Mouse (Mus musculus) lung, postnatal 4 days (tissue): ENCODE measurements at regions not wholly inside any gene's neighbourhood (a gene's known extent, or its start where the extent isn't known, plus 50 kb on each side); places are given as distances from the start of the nearest gene placed in this dataset.

Source experiments
- DNase-seq, 2 experiments: peaks; one replicate each; pipeline ENCODE4 v3.0.0; 2021

DNA sequence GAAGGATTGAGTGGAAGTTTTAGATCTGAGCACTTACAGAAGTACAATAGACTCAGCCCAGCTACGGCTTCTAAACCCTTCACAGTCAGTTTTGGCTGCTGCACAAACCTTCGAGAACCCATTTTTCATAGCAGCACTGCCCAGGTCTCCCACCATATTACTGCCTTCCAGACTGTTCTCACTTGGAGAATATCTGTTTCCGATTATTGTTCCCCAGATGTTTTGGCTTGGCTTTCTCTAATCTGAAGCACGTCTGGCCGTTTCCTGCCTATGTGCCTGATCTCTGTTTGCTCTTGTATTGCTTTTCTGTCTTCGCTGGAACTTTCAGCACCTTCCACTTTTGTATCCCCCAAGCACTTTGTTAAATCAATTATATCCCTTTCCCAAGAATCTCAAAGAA lies 368.0 kb downstream of the Mllt3 start:
- no peak for DNase-seq

DNA sequence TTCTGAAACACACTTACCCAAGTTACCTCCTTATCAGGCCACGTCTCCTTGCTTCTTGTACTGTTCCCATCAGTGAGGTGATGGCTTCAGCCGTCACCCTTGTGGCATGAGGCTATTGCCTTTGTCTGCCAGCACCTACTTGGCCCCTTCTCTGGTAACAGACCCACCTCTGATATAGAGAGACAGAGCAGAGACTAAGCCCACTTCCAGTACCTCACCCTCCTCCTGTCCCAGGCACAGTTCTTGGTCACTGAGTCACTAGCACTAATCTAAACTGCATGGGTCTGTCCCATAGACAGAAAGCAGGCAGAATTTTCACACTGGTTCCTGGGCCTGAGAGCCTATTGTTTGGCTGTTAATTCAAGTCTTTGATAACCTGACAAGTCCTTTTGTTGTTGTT lies 370.3 kb downstream of the Mllt3 start:
- no peak for DNase-seq

DNA sequence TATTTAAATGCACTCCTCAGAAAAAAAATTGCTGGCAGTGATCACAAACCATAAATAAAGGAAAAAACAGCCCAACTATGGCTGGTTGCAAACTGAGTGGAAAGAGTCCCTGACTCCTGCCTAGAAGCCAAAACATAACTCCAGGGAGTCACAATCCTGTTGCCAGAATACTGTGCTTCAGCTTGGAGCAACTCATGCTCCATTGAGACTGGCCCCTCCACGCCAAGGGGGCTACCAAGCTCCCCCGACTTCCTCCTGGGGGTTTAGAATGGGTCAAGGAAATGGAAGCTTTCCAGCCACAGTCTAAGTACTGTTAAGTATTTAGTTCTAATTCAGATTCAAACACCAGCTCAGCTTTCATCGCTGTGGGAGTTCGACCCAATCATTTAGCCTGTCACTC lies 374.8 kb downstream of the Mllt3 start:
- no peak for DNase-seq

DNA sequence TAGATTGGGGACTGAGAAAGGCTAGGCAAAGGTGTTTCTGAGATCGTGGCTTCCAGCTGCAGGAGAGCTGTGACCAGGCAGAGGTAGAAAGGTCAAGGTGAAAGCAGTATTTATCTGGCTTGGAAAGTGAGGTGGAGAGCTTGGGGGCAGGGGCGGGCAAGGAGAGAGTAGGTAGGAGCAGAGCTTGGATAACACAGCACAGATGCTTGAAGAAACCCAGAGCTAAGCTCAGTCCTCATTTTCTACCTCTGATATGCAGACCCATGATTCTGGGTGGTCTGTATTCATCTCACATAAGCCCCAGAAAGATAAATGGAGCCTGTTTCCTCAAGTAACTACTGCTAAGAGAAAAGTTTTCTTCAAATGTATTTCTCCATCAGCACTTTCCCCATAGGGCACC lies 375.3 kb downstream of the Mllt3 start:
- no peak for DNase-seq

DNA sequence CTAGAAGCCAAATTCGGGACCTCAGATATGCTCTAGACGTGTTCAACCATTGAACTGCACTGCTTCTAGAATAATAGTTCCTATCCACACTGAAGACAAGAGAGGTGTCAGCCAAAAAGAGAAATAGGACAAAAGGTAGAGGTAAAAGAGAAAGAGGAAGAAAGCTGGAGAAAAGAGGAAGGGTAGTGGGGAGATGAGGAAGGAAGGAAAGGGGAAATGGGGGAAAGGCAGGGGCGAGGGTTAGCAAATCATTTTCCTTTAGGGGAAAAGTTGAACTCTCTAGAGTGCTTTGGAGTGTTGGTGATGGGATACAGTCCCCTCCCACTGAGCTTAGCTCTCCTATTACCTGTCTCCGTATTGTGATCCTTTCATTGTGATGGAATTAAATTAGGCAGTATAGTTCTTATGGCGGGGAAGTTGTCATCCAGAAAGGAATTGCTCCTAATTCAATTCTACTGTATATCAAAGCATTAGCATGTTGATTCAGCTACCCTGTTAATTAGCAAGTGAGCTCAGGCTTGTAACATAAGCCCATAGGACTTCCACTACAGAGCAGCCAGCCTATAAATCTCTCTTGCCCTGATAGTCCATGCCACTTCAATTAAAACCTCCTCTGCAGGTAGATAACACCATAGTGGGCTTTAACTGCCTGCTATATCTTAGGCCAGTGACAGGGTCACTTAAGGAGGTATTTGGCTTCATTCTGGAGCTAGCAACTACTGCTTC lies 379.6 kb downstream of the Mllt3 start:
- no peak for DNase-seq

DNA sequence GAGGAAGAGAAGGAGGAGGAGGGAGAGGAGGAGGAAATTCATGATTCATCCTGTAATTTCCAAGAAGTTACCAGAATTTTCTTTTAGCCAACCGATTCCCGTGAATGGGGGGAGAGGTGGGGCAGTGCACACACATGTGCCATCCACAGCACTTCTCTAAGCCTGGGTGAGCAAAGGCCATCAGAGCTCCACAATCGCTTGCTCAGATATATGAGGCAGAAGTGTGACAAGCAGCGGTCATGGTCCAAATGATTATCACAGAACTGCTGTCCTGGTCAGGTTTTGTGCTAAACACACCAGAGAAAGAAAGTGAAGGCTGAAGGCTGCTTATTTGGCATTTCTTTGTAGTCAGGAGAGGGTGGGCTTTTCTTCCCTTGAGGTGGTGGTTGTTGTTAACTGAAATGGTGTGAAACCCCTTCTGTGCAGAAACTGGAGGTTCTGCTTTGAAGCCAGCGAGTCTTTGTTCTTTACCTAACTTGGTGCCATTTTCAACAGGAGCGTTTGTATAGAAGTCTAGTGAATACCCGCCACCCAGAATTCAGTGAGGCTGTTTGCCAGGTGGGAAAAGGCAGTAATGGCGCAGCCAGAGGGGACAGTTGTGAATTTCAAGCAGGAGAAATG lies 380.7 kb downstream of the Mllt3 start:
- no peak for DNase-seq

DNA sequence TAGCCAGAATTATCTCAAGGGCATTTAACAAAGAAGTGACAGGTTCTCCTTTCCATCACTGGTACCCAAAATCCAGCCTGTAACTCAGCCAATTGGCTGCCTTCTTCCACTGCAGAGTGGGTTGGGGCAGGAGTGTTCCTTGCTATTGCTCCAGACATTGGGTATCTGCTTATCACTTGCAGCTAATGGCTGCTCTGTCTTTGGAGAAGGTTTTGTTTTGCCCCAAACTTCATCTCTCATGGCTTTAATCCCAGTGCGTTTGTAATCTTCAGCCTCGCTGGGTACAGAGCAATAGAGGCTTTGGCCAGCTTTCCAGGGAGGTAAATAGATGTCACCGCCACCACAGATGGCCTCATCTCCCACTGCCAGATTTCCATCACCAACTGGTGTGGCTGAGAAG lies 381.9 kb downstream of the Mllt3 start:
- no peak for DNase-seq

DNA sequence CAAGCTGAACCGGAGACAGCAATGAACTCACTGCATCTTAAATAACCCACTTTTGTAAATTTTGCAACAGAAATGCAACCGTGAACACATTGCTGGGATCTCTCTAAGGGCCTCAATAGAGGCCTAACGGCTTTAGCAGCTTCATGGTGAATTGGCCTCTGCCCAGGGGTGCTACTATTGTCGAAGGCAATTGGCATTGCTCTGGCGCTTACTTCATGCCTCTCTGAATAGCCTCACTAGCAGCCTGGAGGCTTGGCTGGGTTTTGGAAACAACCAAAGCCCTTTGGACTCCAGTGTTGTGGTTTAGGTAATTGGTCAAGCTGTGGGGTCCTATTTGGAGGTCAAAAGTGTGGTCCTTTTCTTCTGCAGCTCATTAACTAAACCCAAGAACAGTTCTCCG lies 382.3 kb downstream of the Mllt3 start:
- DNase-seq = no peak

DNA sequence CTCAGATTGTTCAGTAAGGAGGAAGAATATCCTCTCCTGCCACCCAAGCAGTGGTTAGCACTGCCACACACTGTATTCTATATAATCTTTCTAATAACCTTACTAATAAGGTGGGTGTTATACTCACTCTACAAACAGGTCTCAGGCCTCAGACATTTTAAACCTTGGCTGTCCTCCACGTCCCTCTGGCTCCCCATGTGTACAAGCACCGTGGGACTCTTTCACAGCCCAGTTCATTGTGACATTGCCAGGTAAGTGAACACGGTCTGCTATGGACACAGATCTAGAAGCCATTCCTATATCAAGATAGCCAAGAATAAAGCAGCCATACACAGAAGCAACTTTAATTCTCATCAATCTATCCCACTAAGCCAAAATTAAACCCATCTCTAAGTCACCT lies 382.8 kb downstream of the Mllt3 start:
- DNase-seq = no peak

DNA sequence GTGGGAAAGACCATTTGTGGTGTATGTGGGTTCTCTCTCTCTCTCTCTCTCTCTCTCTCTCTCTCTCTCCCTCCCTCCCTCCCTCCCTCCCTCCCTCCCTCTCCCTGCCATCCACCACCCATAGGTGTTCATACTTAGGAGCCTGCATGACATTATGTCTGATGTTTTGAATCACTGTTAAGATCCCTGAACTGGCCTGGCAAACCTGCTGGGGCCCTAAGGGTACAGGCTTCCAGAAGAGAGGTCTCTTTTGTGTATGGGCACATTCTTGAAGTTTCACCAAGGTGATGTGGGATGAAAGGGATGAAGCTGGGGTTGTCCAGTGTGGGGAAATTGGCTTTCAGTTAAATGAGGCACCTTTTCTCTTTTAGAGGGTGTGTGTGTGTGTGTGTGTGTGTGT lies 384.2 kb downstream of the Mllt3 start:
- DNase-seq = no peak

DNA sequence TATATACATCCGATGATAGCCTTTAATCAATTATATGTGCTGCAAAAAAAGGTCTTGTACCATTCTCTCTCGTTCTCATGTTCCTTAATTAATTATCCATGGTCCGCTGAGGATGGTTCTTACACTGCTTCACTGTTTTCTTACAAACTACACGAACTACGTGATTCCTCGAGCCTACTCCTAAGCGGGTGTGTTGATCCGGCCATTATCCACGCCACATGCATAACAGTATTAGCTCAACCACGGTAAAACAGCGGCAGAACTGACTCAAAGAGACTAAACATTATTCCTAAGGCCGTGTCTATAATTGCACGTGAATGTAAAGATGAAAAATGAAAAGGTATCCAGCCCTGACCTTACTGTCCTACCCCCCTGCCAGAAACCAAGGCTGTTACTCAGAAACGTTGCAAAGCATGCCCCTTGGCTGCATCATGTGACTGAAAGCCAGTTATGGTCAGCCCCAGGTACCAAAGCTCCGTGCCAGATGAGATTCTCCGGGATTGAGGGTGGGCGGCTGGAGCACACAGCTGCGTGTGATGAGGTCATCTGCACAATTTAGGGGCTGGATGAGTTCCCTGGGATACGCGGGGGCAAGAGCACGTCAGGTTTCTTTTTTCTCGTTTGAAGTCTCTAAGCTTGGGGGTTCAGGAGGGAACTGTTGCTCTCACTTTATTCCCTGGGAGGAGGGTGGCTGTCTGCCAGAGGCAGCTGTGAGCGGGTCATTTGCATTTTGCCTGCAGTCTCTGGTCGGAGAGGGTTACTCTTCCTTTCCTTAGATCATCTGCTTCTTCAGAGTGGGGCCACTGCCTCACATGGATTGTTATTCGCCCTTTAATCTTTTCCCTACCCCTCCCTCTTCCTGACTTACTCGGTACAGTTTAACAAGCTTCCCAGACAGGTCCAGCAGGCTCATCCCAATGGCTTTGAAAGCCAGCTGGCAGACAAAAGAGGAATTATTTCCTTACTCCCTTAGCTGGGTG lies 384.9 kb downstream of the Mllt3 start:
- DNase-seq = peak; percentile 40 to 53

DNA sequence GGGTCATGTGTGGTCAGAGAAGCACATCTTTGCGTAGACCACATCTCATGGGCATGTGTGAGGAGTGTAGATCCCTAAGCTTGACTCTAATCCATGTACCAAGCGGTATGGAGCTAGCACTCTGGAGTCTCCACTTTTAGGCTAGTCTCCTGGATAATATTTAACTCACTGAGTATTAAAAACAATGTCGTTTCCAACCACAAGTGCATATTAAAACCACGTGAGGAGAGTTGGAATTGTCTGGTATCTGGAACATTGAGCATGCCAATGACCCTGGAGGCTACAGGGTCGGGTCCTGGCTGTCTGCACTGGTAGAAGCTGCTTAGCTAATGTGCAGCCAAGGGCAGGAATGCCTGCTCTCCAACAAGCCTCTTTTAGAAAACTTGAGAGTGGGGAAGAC lies 391.2 kb downstream of the Mllt3 start:
- DNase-seq = no peak

DNA sequence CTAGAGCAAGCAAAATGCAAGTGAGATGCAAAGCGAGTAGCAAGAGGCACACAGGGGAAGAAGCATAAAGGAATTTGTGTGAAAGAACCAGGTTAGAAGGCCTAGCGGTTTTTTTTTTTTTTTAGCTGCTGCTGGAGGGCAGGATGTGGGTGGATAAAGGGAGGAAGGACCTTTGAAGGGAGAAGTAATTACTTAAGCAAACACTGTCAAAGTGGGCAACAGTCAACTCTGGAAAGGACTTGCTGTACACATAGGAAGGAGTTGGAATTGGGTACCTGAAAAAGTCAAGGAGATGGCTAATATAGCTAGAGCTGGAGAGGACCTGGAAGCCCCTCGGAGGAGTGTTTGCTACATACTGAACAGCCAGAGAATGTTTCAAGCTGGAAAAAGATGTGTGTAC lies 391.6 kb downstream of the Mllt3 start:
- no peak for DNase-seq

DNA sequence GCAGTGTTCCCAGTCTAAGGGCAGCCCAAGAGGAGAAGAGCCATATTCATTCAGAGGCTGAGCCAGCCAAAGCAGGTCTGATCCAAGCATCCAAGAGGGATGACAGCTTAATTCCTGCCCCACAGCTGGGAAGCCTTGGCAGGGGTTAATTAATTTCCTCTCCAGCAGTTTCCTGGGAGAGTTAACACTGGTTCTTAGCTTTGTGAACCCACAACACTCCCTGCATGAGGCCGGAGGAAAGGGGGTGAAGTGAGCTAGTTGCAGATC lies 394.9 kb downstream of the Mllt3 start:
- DNase-seq = no peak

DNA sequence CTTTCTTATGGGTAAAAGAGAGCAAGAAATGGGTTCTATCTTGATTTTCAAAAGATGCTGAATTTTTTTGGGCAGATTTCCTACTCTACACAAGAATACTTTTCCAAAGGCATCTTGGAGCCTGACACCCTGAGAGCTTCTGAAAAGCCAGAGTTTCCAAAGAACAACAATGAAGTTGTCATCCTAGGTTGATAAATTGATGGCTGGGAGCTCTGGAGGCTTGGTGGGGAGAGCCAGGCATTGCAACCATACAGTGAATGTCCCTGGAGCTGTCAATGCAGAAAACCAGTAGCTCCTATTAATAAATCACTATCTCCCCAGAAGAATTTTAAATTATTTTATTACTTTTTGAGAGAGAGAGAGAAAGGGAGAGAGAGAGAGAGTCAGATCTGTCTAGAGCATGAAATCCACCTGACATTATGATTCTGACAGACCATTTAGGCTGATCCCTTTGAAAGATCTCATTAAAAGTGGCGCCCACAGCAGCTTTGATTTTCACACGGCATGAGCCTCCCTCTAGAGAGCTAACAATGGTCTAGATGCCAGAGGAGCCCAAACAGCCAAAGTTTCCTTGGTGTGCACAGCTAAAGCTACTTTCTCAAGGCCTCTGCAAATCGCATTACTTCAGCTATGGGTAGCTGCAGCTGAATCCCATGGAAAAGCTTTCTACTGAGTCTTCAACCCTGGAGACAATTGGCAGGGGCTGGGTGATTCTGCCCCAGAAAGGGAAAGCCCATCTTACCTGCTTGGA lies 395.4 kb downstream of the Mllt3 start:
- DNase-seq = no peak

DNA sequence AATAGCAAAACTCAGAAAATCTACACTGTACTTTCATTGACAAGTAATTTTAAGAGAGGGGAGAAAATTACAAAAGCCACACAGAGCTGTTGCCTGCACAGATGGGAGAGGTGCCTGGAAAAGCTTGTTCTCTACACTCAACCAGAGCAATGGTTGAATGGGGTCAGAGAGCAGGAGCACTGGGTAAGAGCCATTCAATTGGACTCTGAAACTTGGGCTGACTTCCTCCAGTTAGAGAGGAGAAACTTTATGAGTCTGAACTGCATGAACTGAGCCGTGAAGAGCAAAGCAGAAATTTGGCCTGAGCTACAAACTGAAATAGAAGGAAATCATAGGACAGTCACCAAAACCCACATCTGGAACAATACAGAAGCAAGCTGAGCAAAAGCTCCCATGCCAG lies 380.8 kb upstream of the Slc24a2 start:
- DNase-seq = no peak

DNA sequence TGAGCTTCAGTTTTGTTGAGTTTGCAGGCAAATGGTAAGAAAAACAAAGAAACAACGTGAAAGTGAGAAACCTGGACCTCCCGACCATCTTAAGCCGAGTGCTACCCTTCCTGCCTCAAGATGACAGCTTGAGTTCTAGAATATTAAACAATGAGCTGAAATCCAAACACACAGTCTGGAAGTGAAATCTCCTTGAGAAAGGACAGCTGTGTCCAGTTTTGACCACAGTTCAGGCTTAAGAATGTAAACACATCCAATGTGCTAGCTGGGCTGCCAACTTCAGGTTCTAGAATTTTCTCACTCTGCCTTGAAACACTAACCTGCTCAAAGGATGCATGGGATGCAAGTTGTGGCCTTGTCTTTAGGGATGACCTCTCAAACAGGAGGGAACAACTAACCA lies 363.4 kb upstream of the Slc24a2 start:
- peak in 1 of 2 experiments; percentile 28 for DNase-seq

DNA sequence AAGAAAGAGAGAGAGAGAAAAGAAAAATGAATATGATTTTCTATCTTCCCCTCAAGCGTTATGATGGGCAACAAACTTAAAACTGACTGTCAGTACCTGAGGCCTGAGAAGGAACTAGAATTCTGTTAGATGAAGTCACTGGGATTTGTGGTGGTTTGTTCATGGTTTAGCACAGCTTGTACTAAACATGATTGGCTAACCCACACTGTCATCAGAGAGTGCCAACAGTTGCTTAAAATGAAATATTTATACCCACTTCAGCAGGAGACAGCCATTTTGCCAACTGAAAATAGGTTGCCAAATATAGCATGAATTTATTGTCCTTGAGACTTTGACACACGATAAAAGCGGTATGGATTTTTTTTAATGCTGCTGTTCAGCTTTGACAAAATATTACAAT lies 360.5 kb upstream of the Slc24a2 start:
- no peak for DNase-seq

DNA sequence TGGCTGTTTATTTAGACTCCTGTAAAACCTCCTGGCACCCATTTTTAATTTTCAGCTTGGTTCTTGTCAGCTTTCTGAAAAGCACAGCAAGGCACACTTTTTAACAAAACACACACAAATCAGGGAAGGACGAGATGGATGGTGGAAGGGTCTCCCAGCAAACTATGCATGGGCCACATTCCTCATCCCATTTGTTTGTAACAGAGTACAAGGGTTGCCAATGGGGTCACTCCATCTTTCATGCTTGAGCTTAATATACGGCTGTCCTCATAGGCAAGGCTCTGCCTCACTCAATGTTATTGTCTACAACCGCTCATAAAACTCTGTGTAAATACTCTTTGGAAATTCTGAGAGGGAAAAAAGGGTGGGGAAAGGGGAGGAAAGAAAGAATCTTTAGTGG lies 347.9 kb upstream of the Slc24a2 start:
- no peak for DNase-seq

DNA sequence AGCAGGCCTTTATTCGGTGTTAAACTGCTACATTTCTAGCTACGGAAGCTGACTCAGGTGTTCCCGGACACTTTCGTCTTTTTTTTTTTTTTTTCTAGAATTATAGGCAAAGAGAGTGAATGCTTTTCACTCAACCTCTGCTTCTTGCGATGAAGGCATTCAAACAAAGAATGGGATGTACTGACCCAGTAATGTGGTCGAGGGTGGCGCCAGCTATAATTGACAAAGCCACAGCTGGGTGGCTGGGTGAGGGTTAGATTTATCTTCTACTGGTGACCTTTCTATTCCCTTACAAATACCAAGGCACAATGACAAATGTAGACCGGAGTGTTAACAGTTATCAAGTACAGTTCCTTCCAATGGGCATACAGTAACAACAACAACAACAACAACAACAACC lies 340.7 kb upstream of the Slc24a2 start:
- DNase-seq = no peak

DNA sequence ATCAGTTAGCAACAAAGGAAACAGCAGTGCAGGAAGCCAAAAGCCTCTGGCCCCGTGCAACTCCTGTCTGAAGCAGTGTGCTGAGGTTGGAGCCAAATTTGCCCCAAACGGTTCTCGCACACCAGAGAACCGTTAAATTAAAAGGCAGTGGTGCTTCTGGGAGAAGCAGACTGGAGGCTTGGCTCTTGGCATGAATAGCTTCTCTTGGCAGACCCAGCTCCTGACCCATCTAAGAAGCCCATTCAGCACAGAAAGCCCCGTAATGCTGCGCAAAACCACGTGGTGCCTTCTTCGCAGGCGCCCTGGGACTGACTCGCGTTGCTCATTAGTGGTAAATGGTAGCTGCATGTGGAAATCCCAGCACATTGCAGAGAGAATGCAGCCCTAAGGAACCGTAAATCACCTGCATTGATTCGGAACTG lies 340.2 kb upstream of the Slc24a2 start:
- peak in 1 of 2 experiments; percentile 29 for DNase-seq

DNA sequence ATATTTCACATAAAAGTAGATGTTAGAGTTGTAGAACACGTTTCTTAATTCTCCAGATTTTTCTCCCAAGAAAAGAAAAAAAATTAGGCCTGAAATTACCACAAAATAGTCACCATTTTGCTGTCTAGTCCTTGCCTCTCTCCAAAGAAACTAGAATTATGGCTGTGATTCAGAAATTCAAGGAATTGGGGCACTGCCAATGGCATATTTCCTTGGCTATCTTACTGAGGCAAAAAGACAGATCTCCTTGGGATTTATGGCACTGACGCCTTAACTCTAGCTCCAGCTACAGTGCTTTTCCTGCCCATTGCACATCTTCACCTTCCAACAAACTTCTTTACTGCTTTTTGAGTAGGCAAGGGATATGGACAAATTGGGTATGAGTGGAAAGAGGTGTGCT lies 336.3 kb upstream of the Slc24a2 start:
- no peak for DNase-seq

DNA sequence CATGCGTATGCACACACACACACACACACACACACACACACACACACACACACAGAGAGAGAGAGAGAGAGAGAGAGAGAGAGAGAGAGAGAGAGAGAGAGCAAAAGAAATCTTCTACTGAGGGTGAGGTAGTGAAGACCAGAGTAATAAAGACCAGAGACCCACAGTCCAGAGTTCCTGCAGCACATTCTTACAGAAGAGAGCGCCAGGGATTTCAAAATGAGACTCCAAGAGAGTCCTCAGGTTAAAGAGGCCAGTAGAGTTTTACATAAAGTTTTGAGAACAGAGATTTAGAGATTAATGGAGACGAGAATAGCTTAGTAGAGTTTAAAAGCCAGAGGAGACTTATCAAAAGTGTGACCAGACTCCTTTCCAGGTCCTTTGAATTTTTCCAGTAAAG lies 324.6 kb upstream of the Slc24a2 start:
- DNase-seq = no peak
